Mouse (Mus musculus) kidney, postnatal 10 days (tissue): ENCODE data around the gene Kyat1.

Experiments used
- DNase-seq: peaks from one replicate; pipeline ENCODE4 v3.0.0; 2021; ENCODE audit warnings: mixed read lengths

Gene Kyat1

DNA sequence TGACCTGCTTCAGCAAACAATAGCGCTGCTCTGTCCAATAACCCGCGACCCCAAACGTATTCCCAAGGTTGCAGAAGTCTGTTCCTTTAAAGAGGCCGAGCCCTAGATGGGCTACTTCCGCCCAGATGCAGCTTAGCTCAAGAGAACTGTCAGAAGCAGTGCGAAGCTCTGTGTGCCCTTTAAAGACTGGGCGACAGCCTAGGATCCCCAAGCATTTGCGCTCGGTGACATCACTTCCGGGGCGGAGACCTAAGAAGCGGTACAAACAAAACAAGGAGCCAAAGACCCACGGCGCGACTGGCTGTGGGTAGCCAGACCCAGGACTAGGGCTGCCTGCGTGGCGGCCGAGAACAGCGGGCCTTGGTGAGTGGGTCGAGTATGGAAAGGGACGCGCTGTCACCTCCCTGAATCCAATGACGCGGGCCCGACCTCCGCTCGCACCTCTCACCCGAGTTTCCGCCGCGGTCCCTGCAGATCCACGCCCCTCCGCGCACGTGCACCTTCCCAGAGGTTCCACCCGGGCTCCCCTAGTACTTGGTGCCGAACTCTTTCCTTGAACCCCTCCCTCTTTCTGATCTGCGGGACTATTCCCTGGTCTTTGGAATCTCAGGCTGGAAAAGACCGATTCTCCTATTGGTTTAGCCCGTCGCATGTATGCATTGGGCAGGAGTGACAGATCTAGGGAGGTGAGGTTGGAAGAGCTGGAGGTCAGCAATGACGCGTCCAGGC, at the start of gene Kyat1:
Gene Kyat1 (minus strand): TSS at position 219 of the 729 bp plus-strand sequence.
- peak; percentile 97 for DNase-seq

DNA sequence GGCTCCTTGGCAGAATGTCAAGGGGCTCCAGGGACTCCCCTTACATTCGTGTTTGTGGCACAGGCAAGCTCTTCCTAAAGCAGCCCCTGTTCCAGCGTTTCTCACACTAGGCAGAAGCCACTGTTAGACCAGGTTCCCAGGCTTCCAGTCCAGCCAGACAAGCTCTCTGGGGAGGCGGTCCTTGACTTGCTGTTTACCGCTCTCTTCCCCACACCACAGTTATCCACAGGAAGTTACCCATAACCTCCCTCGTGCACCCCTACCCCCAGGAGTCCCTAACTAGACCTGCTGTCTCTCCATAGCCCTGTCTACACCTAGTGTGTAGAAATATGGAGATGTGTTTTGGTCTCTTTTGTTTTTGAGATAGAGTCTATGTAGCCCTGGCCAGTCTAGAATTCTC, 48.2 kb upstream of the Kyat1 start:
- no peak for DNase-seq

DNA sequence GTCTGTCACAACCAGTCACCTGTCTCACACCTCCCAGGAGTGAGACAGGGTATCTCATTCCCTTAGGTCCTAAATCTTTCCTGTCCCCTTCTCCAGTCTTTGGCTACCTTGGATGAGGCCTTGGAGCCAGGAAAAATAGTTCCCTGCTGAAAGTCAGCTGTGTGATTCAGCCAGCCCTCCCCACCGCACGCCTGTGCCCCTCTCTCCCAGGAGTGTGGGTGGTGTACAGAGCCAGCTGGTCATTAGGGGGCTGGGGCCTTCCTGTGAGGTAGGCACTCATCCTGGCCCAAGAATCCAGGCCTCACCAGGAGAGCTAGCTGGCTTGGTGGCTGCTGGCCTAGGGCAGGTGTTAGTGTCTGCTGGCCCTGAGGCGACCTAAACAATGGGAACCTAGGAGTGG, 46.9 kb upstream of the Kyat1 start:
- no peak for DNase-seq

DNA sequence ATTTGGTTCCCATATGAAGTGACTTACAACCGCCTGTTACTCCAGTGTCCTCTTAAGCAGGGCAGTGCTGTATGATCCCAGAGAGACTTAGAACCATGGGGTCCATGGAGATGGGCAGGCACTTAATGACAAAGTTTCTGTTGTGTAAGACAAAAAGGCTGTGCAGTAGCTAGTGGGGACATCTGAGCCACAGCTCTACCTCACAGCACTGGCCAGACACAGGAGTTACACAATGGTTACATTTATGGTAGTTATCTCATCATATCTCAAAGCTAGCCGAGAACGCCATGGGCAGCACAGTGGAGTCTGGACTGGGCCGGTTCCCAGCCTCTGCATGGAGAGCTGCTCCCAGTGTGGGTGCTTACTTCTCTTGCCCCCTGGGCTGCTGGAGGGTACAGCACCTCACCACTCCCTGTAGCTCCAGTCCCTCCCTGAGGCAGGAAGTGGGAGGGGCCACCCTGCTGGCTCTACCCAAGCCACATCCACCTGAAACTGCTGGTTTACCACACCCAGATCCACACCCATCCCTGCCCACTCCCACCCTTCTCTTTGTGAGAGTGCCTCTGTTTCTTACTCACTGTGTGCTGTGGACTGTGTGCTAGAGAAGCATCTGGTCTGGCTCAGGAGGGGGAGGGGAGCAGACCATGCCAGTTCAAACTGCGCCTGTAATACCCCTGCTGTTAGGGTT, 45.9 kb upstream of the Kyat1 start:
- DNase-seq = peak; percentile 59

DNA sequence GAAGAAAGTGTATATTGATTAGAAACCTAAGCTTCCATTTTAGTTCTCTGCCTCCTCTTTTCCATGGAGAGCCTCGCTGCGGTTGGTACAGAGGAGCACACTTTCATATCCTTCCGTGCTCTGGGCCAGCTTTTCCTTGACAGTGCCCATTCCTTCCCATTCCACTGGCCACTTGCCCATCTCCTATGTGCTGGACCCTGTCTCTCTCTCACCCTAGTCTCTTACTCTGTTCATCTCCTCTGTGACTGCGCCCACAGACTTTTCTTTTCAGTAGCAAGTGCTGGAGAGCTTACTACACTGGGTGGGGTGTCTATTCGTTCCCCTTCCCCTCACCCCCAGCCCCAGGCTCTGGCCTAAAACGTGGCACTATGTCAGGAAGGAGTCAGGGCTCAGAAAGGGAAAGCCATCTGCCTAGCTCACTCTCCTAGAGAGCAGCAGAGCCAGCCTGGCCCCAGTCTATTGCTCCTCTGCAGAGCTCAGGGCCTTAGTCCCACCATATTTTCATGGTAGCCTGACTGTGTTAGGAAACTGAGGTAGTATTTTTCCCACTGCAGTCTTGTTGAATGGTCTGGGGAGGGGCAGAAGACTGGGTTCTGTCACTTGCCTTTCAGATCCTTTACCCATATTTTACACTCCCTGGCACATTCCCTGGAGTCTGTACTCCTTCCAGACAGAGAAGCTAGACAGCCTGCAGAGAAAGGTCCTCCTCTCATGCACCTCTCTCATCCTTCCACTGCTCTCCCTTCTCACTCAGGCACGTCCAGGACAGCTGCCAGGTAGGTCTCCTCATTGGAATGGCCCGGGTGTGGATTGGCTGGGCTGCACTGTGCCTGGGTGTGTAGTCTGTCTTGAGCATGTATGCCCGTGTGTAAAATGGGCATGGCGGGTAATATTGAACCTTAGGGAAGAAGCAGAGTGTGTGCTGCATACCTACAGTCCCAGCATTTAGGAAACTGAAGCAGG, 44.8 kb upstream of the Kyat1 start:
- no peak for DNase-seq

DNA sequence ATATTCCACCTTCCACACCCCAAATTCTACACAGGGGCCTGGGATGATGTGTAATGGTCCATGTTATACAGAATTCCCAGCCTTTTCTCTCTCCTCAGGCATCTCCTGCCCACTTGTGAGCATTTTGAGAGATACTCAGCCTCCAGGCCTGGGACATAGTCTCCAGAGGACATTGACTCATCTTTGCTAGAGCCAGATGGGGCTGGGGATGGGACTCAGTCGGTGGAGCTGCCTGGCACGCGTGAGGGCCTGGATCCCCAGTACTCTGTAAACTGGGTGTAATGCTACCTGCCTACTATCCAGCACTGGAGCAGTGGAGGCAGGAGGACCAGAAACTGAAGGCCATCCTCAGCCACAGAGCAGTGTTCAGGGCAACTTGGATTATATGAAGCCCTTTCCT, 43.5 kb upstream of the Kyat1 start:
- no peak for DNase-seq

DNA sequence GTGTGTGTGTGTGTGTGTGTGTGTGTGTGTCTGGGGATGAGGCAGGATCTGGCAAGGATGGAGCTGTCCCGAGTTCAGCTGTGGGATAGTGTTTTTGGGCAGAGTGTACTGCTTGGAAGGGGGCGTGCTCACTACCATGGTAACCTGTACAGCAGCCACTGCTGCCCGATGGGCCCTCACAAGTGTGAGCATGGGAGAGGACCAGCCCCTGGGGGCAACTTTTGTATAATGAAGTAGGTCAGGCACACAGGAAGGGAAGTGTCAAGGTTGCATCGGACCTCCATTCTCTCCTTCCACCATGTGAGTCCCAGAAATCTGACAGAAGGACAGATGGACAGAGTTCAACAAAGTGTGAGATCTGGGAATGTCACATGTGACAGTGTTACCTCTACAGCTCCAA, 42.0 kb upstream of the Kyat1 start:
- no peak for DNase-seq

DNA sequence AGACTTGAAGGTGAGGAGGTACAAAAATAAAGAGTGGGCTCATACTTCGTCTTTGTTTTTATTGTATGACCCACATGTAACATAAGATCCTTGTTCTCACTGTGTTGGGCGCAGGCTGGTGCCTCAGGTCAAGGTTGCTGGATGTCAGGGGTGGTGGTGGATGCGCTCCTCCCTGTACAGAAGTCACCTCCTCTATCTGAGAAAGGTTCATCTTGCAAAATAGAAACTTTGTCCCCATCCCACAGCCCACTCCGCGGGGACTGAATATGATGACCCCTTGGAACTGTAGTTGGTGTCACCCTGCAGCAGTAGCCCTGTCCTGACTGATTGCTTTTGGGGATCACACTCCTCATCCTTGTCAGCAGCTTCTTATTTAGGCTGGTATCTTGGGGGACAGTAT, 41.4 kb upstream of the Kyat1 start:
- DNase-seq = no peak

DNA sequence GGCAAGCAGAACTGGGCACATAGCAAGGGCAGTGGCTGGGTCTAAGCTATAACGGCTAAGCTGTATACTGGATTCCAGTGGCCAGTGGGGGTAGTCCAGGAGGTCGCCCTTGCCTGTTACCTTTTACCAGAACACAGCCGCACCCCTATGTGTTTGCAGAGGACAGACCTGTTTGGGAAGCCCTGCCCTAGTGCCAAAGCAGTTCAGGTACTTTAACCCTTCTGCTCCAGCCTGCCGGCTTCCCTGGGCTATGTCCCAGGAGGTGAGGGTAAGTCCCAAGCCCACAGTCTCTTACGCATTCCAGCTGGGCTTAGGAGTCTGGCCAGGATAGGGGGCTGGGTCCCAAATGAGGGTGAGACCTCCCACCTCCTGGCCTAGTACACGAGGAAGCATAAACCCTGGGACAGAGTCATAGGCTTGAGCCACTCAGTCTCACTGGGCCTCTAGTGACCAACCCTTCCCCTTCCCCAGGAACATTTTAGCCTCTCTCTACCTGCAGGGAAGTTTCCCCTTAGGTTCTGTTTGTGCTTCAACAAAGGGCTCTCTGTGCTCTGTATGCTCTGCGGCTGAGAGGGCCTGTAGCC, 39.0 kb upstream of the Kyat1 start:
- no peak for DNase-seq

DNA sequence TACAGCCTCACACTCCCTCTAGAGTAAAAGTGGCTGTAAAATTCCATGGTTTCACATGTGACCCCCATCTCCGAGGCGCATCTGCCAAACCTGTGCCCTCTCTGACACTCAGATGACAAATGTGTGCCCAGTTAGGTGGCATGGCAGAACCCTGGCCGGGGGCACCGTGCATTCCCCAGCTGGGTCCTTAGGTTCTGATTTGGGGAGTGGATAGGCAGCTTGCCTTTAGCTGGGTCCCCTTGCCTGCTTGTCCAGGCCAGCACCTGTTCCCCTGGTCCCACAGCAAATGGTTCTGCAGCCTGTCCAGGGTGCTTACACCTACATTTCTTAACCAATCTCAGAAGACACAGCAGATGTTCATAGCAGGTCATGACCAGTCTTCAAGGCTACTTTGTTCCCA, 37.7 kb upstream of the Kyat1 start:
- DNase-seq = no peak

DNA sequence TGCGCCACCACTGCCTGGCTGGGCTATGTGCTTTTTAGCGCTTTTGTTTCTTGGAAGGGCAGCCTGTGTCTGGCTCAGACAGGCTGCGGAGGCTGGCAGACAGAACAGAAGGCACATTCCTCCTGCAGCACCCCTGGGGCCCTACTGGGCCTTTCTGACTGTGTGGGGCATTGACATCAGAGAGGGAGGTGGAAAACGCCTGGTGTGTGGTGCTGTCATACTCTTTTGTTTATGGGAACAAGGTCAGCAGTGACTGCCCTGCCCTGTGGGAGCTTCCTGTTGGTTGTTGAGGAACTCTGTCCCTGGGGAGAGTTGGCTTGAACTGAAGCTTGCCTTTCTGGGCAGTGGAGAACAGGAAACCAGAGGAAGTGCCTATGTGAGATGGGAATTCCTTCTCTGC, 36.9 kb upstream of the Kyat1 start:
- DNase-seq = peak; percentile 83

DNA sequence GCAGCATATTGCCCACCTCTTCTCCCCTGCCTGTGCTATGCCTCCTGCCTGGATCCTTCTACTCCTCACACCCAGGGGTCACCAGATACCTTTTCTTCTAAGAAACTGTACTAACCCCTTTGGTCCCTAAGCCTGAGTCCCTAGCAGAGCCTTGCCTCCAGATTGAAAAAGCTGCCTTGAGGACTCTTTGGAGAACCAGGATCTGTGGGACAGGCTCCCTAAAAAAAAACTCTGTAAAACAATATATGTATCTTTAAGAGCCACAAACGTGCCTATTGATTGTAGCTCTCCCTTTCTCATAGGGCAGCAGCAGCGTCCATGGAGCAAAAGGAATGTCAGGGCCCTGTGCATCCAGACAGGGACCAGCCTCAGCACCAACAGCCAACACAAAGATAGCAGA, 34.6 kb upstream of the Kyat1 start, which contains the start of gene Gm28035:
Gene Gm28035 (plus strand): TSS at position 301 of the 400 bp plus-strand sequence.
- DNase-seq = no peak

DNA sequence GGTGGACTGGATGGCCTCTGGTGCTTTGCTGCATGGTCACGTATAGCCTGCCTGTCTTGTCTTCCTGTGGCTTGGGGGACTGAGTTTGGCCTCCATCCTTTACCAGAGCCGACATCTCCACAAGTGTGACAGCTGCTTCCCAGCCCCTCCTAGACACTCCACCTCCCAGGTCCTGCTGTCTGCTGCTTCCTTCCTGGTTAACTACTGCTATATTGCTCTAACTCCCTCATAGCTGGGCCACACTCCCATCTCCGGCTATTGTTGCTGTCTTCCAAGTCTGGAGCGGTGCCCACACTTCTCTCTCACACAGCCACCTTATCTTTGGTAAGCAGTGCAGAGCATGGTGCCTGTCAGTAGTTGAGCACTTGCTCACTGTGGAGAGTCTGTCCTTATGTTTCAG, 34.1 kb upstream of the Kyat1 start:
- DNase-seq = peak; percentile 78

DNA sequence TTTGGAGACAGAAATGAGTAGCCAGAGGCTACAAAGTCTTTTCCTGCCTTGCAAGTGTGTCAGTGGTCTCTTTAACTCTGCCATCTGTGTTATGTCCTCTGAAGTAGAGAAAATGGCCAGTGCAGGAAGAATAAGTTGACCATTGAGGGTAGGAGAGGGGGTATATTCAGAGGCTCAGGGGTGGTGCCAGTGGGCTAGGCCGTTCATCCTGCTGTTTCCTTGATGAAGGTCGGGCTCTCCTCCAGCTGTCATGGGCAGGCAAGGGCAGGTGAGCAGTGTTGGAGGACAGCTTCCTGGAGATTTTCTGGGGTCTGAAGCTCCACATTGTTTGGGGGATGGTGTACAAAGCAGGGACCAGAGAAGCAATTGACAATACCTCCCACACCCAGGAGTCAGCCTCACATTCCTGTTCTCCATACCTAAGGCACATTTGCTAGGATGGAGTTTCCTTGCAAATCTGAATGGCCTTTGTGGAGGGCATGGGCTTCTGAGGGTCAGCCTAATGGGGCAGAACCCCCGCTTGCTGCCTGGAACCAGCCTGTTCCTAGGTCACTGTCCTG, 33.3 kb upstream of the Kyat1 start:
- DNase-seq = no peak

DNA sequence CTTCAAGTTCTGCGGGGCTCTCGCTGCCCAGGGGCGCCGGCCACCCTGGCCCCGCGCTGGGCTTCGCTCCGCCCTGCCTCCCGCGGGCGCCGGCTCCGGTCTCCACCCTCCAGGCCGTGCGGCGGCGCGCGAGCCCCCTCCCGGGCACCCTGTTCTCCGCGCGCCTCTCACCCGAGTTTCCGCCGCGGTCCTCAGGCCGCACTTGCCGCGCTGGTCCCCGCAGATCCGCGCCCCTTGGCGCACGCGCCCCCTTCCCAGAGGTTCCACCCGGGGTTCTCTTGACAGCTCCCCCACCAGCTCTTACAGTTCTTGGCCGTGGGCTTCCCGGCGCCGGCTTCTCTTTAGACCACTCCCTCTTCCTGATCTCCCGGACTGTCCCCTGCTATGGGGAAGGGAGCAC, 32.2 kb upstream of the Kyat1 start:
- DNase-seq = peak; percentile 87

DNA sequence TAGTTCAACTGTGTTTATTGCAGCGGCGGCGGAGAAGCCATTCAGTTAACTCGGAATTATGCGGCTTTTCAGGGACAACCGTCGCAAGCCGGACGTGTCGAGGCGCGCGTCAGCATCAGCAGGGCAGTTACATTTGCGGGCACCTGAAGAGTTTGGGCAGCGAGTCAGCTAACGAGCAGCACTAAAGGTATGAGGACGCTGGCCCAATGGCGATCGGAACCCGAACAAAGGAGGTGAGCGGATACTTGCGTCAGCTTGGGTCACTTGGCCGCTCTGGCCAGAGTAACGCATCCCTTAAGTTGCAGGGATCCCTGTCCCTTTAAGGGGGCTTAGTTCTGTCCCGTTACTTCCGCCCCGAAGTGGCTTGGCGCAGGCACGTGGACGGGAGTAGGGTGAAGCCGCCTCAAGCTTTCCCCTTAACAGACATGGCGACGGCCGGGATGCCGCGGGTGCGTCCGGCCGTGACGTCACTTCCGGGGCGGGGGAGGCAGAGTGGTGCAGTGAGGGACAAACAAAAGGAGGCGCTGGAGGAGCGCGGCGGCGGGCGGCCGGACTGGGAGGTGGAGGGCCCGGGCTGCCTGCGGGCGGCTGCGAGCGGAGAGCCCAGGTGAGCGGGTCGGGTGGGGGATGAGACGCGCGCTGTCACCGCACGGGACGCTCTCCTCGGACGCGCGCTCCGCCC, 31.7 kb upstream of the Kyat1 start, which contains the start of gene Lrrc8a:
Gene Lrrc8a (plus strand): TSS at position 517 of the 682 bp plus-strand sequence.
- peak; percentile 100 for DNase-seq

DNA sequence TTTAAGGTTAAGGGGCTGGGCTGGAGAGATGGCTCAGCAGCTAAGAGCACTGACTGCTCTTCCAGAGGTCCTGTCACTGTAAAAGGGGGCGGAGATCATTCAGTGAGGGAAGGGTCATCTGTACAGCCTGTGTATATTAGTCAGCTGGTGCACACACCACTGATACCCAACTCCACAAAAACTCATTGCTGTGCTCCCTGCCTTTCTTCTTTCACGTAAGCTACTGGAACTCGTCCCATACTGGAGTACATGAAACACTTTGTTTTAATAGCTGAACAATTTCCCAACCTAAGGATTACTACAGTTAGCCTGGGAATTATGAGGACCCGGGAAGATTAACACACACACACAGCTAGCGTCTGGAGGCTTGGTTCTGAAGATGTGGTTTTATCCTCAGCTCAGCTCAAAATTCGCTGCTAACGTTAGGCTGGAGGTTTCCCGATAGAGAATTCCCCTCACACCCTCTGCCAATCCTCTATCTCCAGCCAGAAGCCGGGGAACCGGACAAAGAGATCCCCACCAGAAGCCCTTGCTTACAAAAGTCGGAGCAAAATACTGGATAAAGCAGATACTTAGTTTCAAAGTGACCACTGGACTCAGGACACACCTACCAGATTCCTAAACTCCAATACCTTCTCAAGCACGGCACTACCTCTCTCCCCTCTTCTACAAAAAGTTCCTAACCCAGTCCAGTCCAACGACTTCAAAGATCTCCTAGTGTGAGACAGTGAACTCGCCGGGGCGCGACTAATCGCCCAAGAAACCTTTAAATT, 31.0 kb upstream of the Kyat1 start:
- DNase-seq = no peak

DNA sequence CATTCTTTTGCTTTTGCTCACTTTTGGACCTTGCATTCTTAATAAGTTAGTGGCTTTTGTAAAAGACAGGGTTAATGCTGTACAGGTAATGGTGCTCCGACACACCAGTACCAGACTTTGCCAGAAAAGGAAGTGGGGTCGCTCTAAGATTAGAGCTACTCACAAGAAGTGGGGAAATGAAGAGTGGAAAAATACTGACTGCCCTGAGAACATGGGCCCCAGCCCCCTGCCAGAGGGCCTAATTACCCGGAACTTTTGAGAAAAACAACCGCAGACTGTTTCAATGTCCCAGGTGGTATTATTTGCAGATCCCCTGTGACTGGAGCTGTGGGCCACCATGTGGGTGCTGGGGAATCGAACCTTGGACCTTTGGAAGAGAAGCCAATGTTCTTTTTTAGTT, 29.9 kb upstream of the Kyat1 start:
- DNase-seq = no peak

DNA sequence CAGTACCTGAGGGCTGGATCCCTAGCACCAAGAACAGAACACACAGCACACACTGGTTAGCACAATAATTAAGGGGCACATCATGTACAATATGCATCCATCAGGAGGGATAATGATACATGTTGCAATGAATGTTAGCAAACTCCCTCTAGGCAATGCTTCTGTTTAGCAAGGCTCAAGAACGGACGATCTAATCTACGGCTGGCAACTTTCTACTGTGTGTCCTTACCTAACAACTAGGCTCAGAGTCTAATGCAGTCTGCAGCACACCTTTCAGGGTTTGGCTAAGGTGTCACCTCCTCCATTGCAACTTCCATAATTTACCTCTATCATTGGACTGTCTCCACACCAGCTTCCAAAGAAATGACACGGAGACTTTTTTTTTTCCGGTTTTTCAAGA, 10.6 kb upstream of the Kyat1 start:
- no peak for DNase-seq

DNA sequence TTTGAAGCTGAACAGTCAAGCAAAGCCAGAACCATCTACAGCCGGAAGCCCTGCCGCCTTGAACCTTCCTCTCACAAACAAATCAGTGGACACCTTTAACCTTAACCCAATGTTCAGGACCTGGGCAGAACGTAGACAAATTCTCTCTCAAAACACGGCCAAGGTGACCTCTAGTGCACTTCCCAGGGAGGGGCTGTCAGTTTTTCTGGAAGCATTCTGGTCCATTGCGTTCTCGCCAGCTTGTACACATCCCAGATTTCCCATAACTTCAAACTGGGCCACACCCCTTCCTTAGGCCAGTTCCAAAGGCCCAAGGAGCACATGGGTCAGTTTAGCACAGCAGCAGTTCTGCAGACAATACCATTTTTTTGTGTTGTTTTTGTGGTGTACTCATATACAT, 9.8 kb upstream of the Kyat1 start:
- DNase-seq = no peak

DNA sequence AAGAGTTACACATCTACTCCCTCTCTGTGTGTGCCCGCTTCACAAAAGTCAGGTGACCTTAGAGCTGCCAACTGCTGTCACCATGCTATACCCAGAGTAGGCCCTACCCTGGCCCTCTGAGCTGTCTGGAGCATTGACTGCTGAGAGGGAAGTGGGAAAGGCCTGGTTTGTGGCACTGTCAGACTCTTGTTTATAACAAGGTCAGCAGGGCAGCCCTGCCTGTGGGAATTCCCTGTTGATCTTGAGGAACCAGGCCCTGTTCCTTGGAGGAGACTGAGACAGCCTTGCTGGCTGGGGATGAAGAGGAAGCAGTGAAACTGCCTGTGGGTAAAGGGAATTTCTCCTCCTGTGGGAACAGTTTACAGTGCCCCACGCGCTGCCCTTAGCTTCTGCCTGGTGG, 9.1 kb upstream of the Kyat1 start:
- DNase-seq = no peak
